Mouse (Mus musculus): ENCODE data around the gene Tfpi. TPM values are rescaled to one million over a fixed set of nuclear protein-coding genes. Genes with fewer than 3 reads are reported as not detected.

Tfpi gene
- 76.3 and 83.8 TPM in 2 replicates for polyA plus RNA-seq (2014; fragmentation: Nextera tagmentation; extraction: Ambion mirVana)

- Histone ChIP-seq H3K9me3 (replicated peaks; ENCODE audit: control insufficient read depth, low read length) (no peaks in the 10 kb centered on the region), H3K4me1 (ENCODE audit: control insufficient read depth, insufficient read depth, low read length) (peaks cover 27% of the 10 kb centered on the region), H3K27ac (ENCODE audit: low read depth, low read length) (peak within 1 kb of the TSS; percentile 98), H3K36me3 (ENCODE audit: control insufficient read depth, insufficient read depth, low read length) (0 out of 2 replicates have a peak, but pooled peaks cover 4% of the 10 kb centered on the region), H3K9ac (ENCODE audit: low read depth, low read length) (peak within 1 kb of the TSS; percentile 76), H3K4me3 (ENCODE audit: low read depth, low read length) (peak within 1 kb of the TSS; percentile 42), H3K27me3 (ENCODE audit: control insufficient read depth, insufficient read depth, low read length) (no peaks in the 10 kb centered on the region), H3K4me2 (peak within 1 kb of the TSS; percentile 68)
- ATAC-seq (replicated peaks; ENCODE audit: insufficient number of reproducible peaks, low FRiP score, low TSS enrichment): peak; percentile 72
- 11% methylated on average over 4 of the region's 4 CpGs for WGBS (ENCODE audit: insufficient replicate concordance)
Measured at GRCm38 (mm10) chr2:84476577-84476976, at the start of gene Tfpi. Tfpi (minus strand) TSS chr2:84476775.

GRCm38 (mm10) chr2:84526221-84526620 is 49.6 kb upstream of the Tfpi start:
- no peak overlapping the region for H3K4me3 ChIP-seq (ENCODE audit: low read depth, low read length)
- H3K9me3 ChIP-seq (replicated peaks; ENCODE audit: control insufficient read depth, low read length): 0 out of 2 replicates have a peak, but pooled peaks cover 2% of the 10 kb centered on the region
- no peaks in the 10 kb centered on the region for H3K27me3 ChIP-seq (ENCODE audit: control insufficient read depth, insufficient read depth, low read length)
- 0 out of 2 replicates have a peak, but pooled peaks cover 4% of the 10 kb centered on the region for H3K4me1 ChIP-seq (ENCODE audit: control insufficient read depth, insufficient read depth, low read length)
- no peak overlapping the region for H3K27ac ChIP-seq (ENCODE audit: low read depth, low read length)
- H3K36me3 ChIP-seq (ENCODE audit: control insufficient read depth, insufficient read depth, low read length): no peaks in the 10 kb centered on the region
- H3K9ac ChIP-seq (ENCODE audit: low read depth, low read length): no peak overlapping the region
- no peak overlapping the region for H3K4me2 ChIP-seq
- ATAC-seq (replicated peaks; ENCODE audit: insufficient number of reproducible peaks, low FRiP score, low TSS enrichment): no peak
- WGBS (ENCODE audit: insufficient replicate concordance): 80% methylated on average over 7 of the region's 7 CpGs

- no peak overlapping the region for H3K4me2 ChIP-seq
- H3K27ac ChIP-seq (ENCODE audit: low read depth, low read length): no peak overlapping the region
- 0 out of 2 replicates have a peak, but pooled peaks cover 2% of the 10 kb centered on the region for H3K9me3 ChIP-seq (replicated peaks; ENCODE audit: control insufficient read depth, low read length)
- no peak overlapping the region for H3K4me3 ChIP-seq (ENCODE audit: low read depth, low read length)
- 0 out of 2 replicates have a peak, but pooled peaks cover 4% of the 10 kb centered on the region for H3K4me1 ChIP-seq (ENCODE audit: control insufficient read depth, insufficient read depth, low read length)
- H3K9ac ChIP-seq (ENCODE audit: low read depth, low read length): no peak overlapping the region
- 69% methylated on average over 6 of the region's 6 CpGs for WGBS (ENCODE audit: insufficient replicate concordance)
- H3K27me3 ChIP-seq (ENCODE audit: control insufficient read depth, insufficient read depth, low read length): no peaks in the 10 kb centered on the region
- no peak for ATAC-seq (replicated peaks; ENCODE audit: insufficient number of reproducible peaks, low FRiP score, low TSS enrichment)
- no peaks in the 10 kb centered on the region for H3K36me3 ChIP-seq (ENCODE audit: control insufficient read depth, insufficient read depth, low read length)
Measured at GRCm38 (mm10) chr2:84525806-84526205, 49.2 kb upstream of the Tfpi start.

- Histone ChIP-seq H3K4me1 (ENCODE audit: control insufficient read depth, insufficient read depth, low read length) (0 out of 2 replicates have a peak, but pooled peaks cover 4% of the 10 kb centered on the region), H3K27ac (ENCODE audit: low read depth, low read length) (no peak overlapping the region), H3K9me3 (replicated peaks; ENCODE audit: control insufficient read depth, low read length) (0 out of 2 replicates have a peak, but pooled peaks cover 2% of the 10 kb centered on the region), H3K4me3 (ENCODE audit: low read depth, low read length) (no peak overlapping the region), H3K36me3 (ENCODE audit: control insufficient read depth, insufficient read depth, low read length) (no peaks in the 10 kb centered on the region), H3K4me2 (no peak overlapping the region), H3K27me3 (ENCODE audit: control insufficient read depth, insufficient read depth, low read length) (no peaks in the 10 kb centered on the region), H3K9ac (ENCODE audit: low read depth, low read length) (no peak overlapping the region)
- ATAC-seq (replicated peaks; ENCODE audit: insufficient number of reproducible peaks, low FRiP score, low TSS enrichment): no peak
- WGBS (ENCODE audit: insufficient replicate concordance): 56% methylated on average over 5 of the region's 5 CpGs
Measured at GRCm38 (mm10) chr2:84525047-84525446, 48.5 kb upstream of the Tfpi start.

GRCm38 (mm10) chr2:84523994-84524393 is 47.4 kb upstream of the Tfpi start:
- Histone ChIP-seq H3K27ac (ENCODE audit: low read depth, low read length) (no peak overlapping the region), H3K4me1 (ENCODE audit: control insufficient read depth, insufficient read depth, low read length) (0 out of 2 replicates have a peak, but pooled peaks cover 6% of the 10 kb centered on the region), H3K9me3 (replicated peaks; ENCODE audit: control insufficient read depth, low read length) (0 out of 2 replicates have a peak, but pooled peaks cover 2% of the 10 kb centered on the region), H3K36me3 (ENCODE audit: control insufficient read depth, insufficient read depth, low read length) (no peaks in the 10 kb centered on the region), H3K4me2 (no peak overlapping the region), H3K9ac (ENCODE audit: low read depth, low read length) (no peak overlapping the region), H3K4me3 (ENCODE audit: low read depth, low read length) (no peak overlapping the region), H3K27me3 (ENCODE audit: control insufficient read depth, insufficient read depth, low read length) (no peaks in the 10 kb centered on the region)
- ATAC-seq (replicated peaks; ENCODE audit: insufficient number of reproducible peaks, low FRiP score, low TSS enrichment): no peak
- 68% methylated on average over 6 of the region's 6 CpGs for WGBS (ENCODE audit: insufficient replicate concordance)

- Histone ChIP-seq H3K27ac (ENCODE audit: low read depth, low read length) (no peak overlapping the region), H3K4me1 (ENCODE audit: control insufficient read depth, insufficient read depth, low read length) (0 out of 2 replicates have a peak, but pooled peaks cover 10% of the 10 kb centered on the region), H3K36me3 (ENCODE audit: control insufficient read depth, insufficient read depth, low read length) (no peaks in the 10 kb centered on the region), H3K9me3 (replicated peaks; ENCODE audit: control insufficient read depth, low read length) (0 out of 2 replicates have a peak, but pooled peaks cover 1% of the 10 kb centered on the region), H3K4me3 (ENCODE audit: low read depth, low read length) (no peak overlapping the region), H3K27me3 (ENCODE audit: control insufficient read depth, insufficient read depth, low read length) (no peaks in the 10 kb centered on the region), H3K9ac (ENCODE audit: low read depth, low read length) (no peak overlapping the region), H3K4me2 (no peak overlapping the region)
- no peak for ATAC-seq (replicated peaks; ENCODE audit: insufficient number of reproducible peaks, low FRiP score, low TSS enrichment)
- 59% methylated on average over 6 of the region's 6 CpGs for WGBS (ENCODE audit: insufficient replicate concordance)
Measured at GRCm38 (mm10) chr2:84523103-84523865, 46.7 kb upstream of the Tfpi start.

GRCm38 (mm10) chr2:84519514-84520067 is 43.0 kb upstream of the Tfpi start:
- ATAC-seq (replicated peaks; ENCODE audit: insufficient number of reproducible peaks, low FRiP score, low TSS enrichment): peak; percentile 55
- Histone ChIP-seq H3K27ac (ENCODE audit: low read depth, low read length) (peak overlapping the region; percentile 75), H3K9me3 (replicated peaks; ENCODE audit: control insufficient read depth, low read length) (no peaks in the 10 kb centered on the region), H3K4me3 (ENCODE audit: low read depth, low read length) (no peak overlapping the region), H3K4me2 (peak overlapping the region; percentile 35), H3K9ac (ENCODE audit: low read depth, low read length) (0 out of 2 replicates have a peak overlapping the region, but pooled peaks have one; percentile 1), H3K36me3 (ENCODE audit: control insufficient read depth, insufficient read depth, low read length) (no peaks in the 10 kb centered on the region), H3K4me1 (ENCODE audit: control insufficient read depth, insufficient read depth, low read length) (0 out of 2 replicates have a peak, but pooled peaks cover 6% of the 10 kb centered on the region), H3K27me3 (ENCODE audit: control insufficient read depth, insufficient read depth, low read length) (no peaks in the 10 kb centered on the region)
- WGBS (ENCODE audit: insufficient replicate concordance): 35% methylated on average over 12 of the region's 12 CpGs

GRCm38 (mm10) chr2:84518767-84519166 is 42.2 kb upstream of the Tfpi start:
- H3K27ac ChIP-seq (ENCODE audit: low read depth, low read length): peak overlapping the region; percentile 75
- no peaks in the 10 kb centered on the region for H3K27me3 ChIP-seq (ENCODE audit: control insufficient read depth, insufficient read depth, low read length)
- H3K9ac ChIP-seq (ENCODE audit: low read depth, low read length): no peak overlapping the region
- no peak overlapping the region for H3K4me3 ChIP-seq (ENCODE audit: low read depth, low read length)
- 0 out of 2 replicates have a peak, but pooled peaks cover 6% of the 10 kb centered on the region for H3K4me1 ChIP-seq (ENCODE audit: control insufficient read depth, insufficient read depth, low read length)
- H3K9me3 ChIP-seq (replicated peaks; ENCODE audit: control insufficient read depth, low read length): no peaks in the 10 kb centered on the region
- peak overlapping the region; percentile 35 for H3K4me2 ChIP-seq
- no peak for ATAC-seq (replicated peaks; ENCODE audit: insufficient number of reproducible peaks, low FRiP score, low TSS enrichment)
- no peaks in the 10 kb centered on the region for H3K36me3 ChIP-seq (ENCODE audit: control insufficient read depth, insufficient read depth, low read length)
- 32% methylated on average over 5 of the region's 5 CpGs for WGBS (ENCODE audit: insufficient replicate concordance)

Measured in heart, embryonic 11.5 days (tissue).